8 mouse cellular contexts compared by ENCODE assay signal in the genomic region with DNA sequence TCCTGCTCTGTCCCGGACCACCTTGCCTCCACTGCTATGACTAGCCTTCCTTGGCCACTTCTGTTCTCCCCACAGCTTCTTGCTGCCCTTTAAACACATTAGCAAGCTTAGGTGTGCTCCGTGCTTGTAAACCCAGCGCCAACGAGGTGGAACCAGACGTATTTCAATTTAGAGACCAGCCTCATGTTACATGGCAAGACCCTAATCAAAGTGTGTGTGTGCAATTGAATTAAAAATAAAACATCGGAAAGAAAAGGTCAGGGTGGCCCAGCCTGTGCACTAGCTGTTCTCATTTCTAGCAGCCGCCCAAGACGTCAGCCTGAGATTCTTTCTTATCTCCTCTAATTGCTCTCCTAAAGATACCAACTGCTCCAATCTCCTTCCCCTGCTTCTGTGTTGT. TPM values are rescaled to one million over a fixed set of nuclear protein-coding genes. Genes with fewer than 3 reads are reported as not detected.
DNase-seq lines count a peak whose midpoint lies in the region; ATAC-seq and TF ChIP-seq lines count a peak whose summit lies in the region.

No protein-coding gene starts in this region.

- 36% methylated on average over 8 of the region's 8 CpGs for WGBS in heart, embryonic 11.5 days (ENCODE audit: insufficient replicate concordance)
- 29% methylated on average over 8 of the region's 8 CpGs for whole genome bisulfite sequencing in heart, postnatal 0 days

- H3K27me3 ChIP-seq in heart, embryonic 11.5 days (ENCODE audit: control insufficient read depth, insufficient read depth, low read length), result no peaks in the 10 kb centered on the region
- no peaks in the 10 kb centered on the region for H3K27me3 ChIP-seq in heart, postnatal 0 days (ENCODE audit: control insufficient read depth, insufficient read depth, low read length)

- peak overlapping the region; percentile 95 for H3K4me2 ChIP-seq in heart, embryonic 11.5 days
- H3K4me2 ChIP-seq in heart, postnatal 0 days (ENCODE audit: low read depth, low read length), result peak overlapping the region; percentile 78

- intact Hi-C loops in heart, postnatal 36 days (cut with DNase I), result no loop called here

- H3K4me3 ChIP-seq in heart, embryonic 11.5 days (ENCODE audit: low read depth, low read length), result peak overlapping the region; percentile 99
- peak overlapping the region; percentile 94 to 99 for H3K4me3 ChIP-seq in ES-E14 (ENCODE audit: insufficient read depth in 1 of 2, low read depth in 1 of 2, low read length in 2 of 2, poor library complexity in 1 of 2, severe bottlenecking in 1 of 2)
- H3K4me3 ChIP-seq in heart, postnatal 0 days (ENCODE audit: low read depth, low read length), result peak overlapping the region; percentile 87

- peak overlapping the region; percentile 95; the same call in 1 of the 2 replicates for H3K27ac ChIP-seq in heart, embryonic 11.5 days (ENCODE audit: low read depth, low read length)
- H3K27ac ChIP-seq in ES-E14 (ENCODE audit: insufficient read depth, low read depth, low read length, poor library complexity, severe bottlenecking), result no peak overlapping the region
- H3K27ac ChIP-seq in heart, postnatal 0 days (ENCODE audit: low read depth), result peak overlapping the region; percentile 94

- TF ChIP-seq CTCF in heart, postnatal 0 days (IDR thresholded peaks at IDR 0.05; ENCODE audit: low read depth), result no peak

- in situ Hi-C loops in ES-E14 (cut with MboI; ENCODE audit: low sequenced_read_pairs in 2 of 2, unreplicated experiment in 2 of 2), result loop anchor here in 1 of 2 experiments (25.0 kb wide), 1 partner anchor 1358 kb away; no protein-coding TSS in a partner anchor

- TF ChIP-seq EP300 in heart, postnatal 0 days (IDR thresholded peaks at IDR 0.05; ENCODE audit: low read depth), result no peak

- peak overlapping the region; percentile 96; the same call in 1 of the 2 replicates for H3K9ac ChIP-seq in heart, embryonic 11.5 days (ENCODE audit: low read depth, low read length)
- H3K9ac ChIP-seq in ES-E14 (ENCODE audit: insufficient read depth, low read depth, low read length, poor library complexity, severe bottlenecking), result peak overlapping the region; percentile 71
- peak overlapping the region; percentile 93 for H3K9ac ChIP-seq in heart, postnatal 0 days (replicated peaks; ENCODE audit: low read depth, low read length)

- peaks cover 24% of the 10 kb centered on the region for H3K4me1 ChIP-seq in heart, embryonic 11.5 days (ENCODE audit: control insufficient read depth, insufficient read depth, low read length)
- peaks cover 10% of the 10 kb centered on the region in 2 experiments; a peak in 3 of 4 replicates for H3K4me1 ChIP-seq in ES-E14 (ENCODE audit: control insufficient read depth in 2 of 2, insufficient read depth in 2 of 2, low read length in 2 of 2, poor library complexity in 1 of 2)
- peaks cover 29% of the 10 kb centered on the region for H3K4me1 ChIP-seq in heart, postnatal 0 days (ENCODE audit: control insufficient read depth, insufficient read depth)

- no peak for DNase-seq in heart, postnatal 36 days
- no peak for DNase-seq in ES-E14 (ENCODE audit: low read depth, low spot score)
- no peak for DNase-seq in heart, postnatal 0 days (ENCODE audit: low spot score)
- DNase-seq in frontal cortex, postnatal 14 days (ENCODE audit: low spot score in 2 of 2), result no peak
- no peak for DNase-seq in right cerebral cortex, postnatal 14 days

- H3K36me3 ChIP-seq in heart, embryonic 11.5 days (ENCODE audit: control insufficient read depth, insufficient read depth, low read length), result no peaks in the 10 kb centered on the region
- peaks cover 12% of the 10 kb centered on the region for H3K36me3 ChIP-seq in ES-E14 (ENCODE audit: control insufficient read depth, insufficient read depth, low read length, poor library complexity, severe bottlenecking)
- peaks cover 7% of the 10 kb centered on the region; the same call in 1 of the 2 replicates for H3K36me3 ChIP-seq in heart, postnatal 0 days (replicated peaks; ENCODE audit: control insufficient read depth, insufficient read depth, low read length)

- ATAC-seq in heart, embryonic 11.5 days (replicated peaks; ENCODE audit: insufficient number of reproducible peaks, low FRiP score, low TSS enrichment), result no peak
- no peak for ATAC-seq in heart, postnatal 0 days (ENCODE audit: insufficient read depth, low read depth)
- ATAC-seq in megakaryocyte progenitor cell, adult 5-6 weeks (replicated peaks; ENCODE audit: poor library complexity), result peak; percentile 5; the same call in 1 of the 2 replicates
- ATAC-seq in cerebellum, adult (ENCODE audit: insufficient number of reproducible peaks, low FRiP score, low TSS enrichment), result no peak

- no peaks in the 10 kb centered on the region for H3K9me3 ChIP-seq in heart, embryonic 11.5 days (replicated peaks; ENCODE audit: control insufficient read depth, low read length)
- H3K9me3 ChIP-seq in ES-E14 (ENCODE audit: control insufficient read depth, insufficient read depth, low read depth, low read length), result no peaks in the 10 kb centered on the region
- H3K9me3 ChIP-seq in heart, postnatal 0 days (replicated peaks; ENCODE audit: control insufficient read depth, low read length), result no peaks in the 10 kb centered on the region

TF ChIP-seq in ES-E14, 5 proteins besides CTCF, POLR2A, EP300 and RAD21:
- no peak for TF ChIP-seq ZNF384 (IDR thresholded peaks at IDR 0.05; ENCODE audit: low read depth, low read length)
- TF ChIP-seq HCFC1 (IDR thresholded peaks at IDR 0.05; ENCODE audit: borderline replicate concordance, insufficient read depth, low read length), result no peak
TF ChIP-seq in ES-E14: peak in this region for 0.

RNA-seq across cellular contexts. Expression of gene Ppp2r2d, which starts 0.8 kb away (rescaled TPM):
- 42.8 and 43.4 TPM in 2 replicates for polyA plus RNA-seq in heart, embryonic 11.5 days (2014; fragmentation: Nextera tagmentation; extraction: Ambion mirVana)
- 10 to 100 TPM; 39.6 to 42.1 TPM for total RNA-seq in heart, postnatal 36 days (2021)
- 96.6 and 110 TPM in 2 replicates for total RNA-seq in ES-E14 (2012; rRNA removed)
- 26.0 and 31.7 TPM in 2 replicates for total RNA-seq in heart, postnatal 0 days (2014; rRNA removed; ENCODE audit: low replicate concordance)
- 26.0 and 27.8 TPM in 2 replicates for polyA plus RNA-seq in heart, postnatal 0 days (2015; fragmentation: Nextera tagmentation; extraction: Ambion mirVana)
- total RNA-seq in megakaryocyte progenitor cell, adult 5-6 weeks (2015), result 32.5 and 37.0 TPM in 2 replicates
- 33.2 and 33.8 TPM in 2 replicates for total RNA-seq in megakaryocyte progenitor cell, adult 5-6 weeks (2017)

RNA-seq across cellular contexts. Expression of gene Mapk1ip1, which starts 1.0 kb away (rescaled TPM):
- polyA plus RNA-seq in heart, embryonic 11.5 days (2014; fragmentation: Nextera tagmentation; extraction: Ambion mirVana), result 11.4 and 12.7 TPM in 2 replicates
- total RNA-seq in heart, postnatal 36 days (2021), result 10 to 100 TPM; 19.9 to 24.7 TPM
- total RNA-seq in ES-E14 (2012; rRNA removed), result 11.0 and 13.3 TPM in 2 replicates
- total RNA-seq in heart, postnatal 0 days (2014; rRNA removed; ENCODE audit: low replicate concordance), result 24.7 and 33.9 TPM in 2 replicates
- polyA plus RNA-seq in heart, postnatal 0 days (2015; fragmentation: Nextera tagmentation; extraction: Ambion mirVana), result 16.9 and 17.1 TPM in 2 replicates
- 12.4 and 16.8 TPM in 2 replicates for total RNA-seq in megakaryocyte progenitor cell, adult 5-6 weeks (2015)
- 10.6 and 13.0 TPM in 2 replicates for total RNA-seq in megakaryocyte progenitor cell, adult 5-6 weeks (2017)
